Mouse (Mus musculus): Measurements from ENCODE around the gene Il17rc. TPM values are rescaled to one million over a fixed set of nuclear protein-coding genes. Genes with fewer than 3 reads are reported as not detected.

Il17rc gene
- polyA plus RNA-seq, 1 experiment from 2014 or later: 5.1 TPM

DNA sequence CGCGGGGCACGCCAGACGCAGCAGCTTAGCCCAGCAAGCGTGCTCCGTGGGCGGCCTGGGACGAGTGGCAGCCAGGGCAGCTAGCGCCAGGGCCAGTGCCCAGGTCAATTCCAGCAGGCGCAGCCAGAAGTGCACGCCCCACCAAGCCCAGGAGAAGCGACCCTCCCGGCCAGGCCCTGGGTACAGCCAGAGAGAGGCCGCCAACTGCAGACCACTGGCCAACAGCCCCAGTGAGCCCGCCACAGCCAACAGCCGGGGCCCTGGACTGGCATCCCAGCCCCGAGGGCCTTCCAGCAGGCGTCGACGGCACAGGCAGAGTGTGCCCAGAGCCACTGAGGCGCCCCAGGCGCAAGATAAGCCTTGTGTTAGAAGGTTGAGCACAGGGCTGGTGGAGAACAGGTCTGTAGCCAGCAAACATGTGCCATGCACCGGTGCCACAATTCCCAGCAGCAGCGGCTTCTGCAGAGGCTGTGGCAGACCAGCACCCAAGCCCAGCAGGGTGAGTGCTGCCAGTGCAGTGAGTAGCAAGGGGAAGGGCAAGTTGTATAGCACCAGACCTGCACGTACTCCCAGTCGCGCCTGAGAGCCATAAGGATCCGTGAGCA lies 23.9 kb downstream of the Il17rc start:
- peaks cover 65% of the 10 kb centered on the region for H3K27me3 ChIP-seq

DNA sequence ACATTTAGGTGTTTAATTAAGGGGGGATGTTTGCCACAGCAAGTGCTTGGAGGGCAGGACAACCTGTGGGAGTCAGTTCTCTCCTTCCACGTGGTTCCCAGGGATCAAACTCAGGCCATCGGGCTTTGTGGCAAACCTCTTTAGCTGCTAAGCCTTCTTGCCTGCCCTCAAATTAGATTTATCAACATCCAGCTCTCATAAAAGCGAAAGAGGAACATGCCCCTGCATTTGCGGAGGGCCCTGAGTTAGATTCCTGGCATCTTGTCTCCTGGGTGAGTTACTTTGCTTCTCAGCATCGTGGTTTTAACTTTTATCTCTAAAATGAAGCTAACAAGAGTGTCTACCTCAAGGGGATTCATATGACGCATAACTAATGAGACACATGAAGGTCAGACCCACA lies 28.1 kb downstream of the Il17rc start:
- 69% methylated on average over 6 of the region's 6 CpGs for WGBS
- Histone ChIP-seq H3K4me1 (replicated peaks) (peaks cover 17% of the 10 kb centered on the region), H3K4me2 (no peak overlapping the region), H3K9ac (replicated peaks) (no peak overlapping the region), H3K27me3 (peaks cover 84% of the 10 kb centered on the region), H3K36me3 (no peaks in the 10 kb centered on the region), H3K27ac (no peak overlapping the region), H3K9me3 (0 out of 2 replicates have a peak, but pooled peaks cover 6% of the 10 kb centered on the region), H3K4me3 (replicated peaks) (no peak overlapping the region)
- no peak for ATAC-seq (ENCODE audit: insufficient number of reproducible peaks, insufficient read depth, low FRiP score, low TSS enrichment, low read depth)

More for the DNA sequence above, 23.9 kb downstream of the Il17rc start:
- peak overlapping the region; percentile 65 for H3K4me2 ChIP-seq
- H3K27ac ChIP-seq: no peak overlapping the region
- H3K4me3 ChIP-seq (replicated peaks): peak overlapping the region; percentile 47
- H3K9ac ChIP-seq (replicated peaks): peak overlapping the region; percentile 48
- ATAC-seq (ENCODE audit: insufficient number of reproducible peaks, insufficient read depth, low FRiP score, low TSS enrichment, low read depth): no peak
- H3K36me3 ChIP-seq: peaks cover 14% of the 10 kb centered on the region; the same call in 1 of the 2 replicates
- H3K9me3 ChIP-seq: no peaks in the 10 kb centered on the region
- WGBS: 39% methylated on average over 28 of the region's 28 CpGs
- peaks cover 11% of the 10 kb centered on the region; the same call in 1 of the 2 replicates for H3K4me1 ChIP-seq (replicated peaks)

DNA sequence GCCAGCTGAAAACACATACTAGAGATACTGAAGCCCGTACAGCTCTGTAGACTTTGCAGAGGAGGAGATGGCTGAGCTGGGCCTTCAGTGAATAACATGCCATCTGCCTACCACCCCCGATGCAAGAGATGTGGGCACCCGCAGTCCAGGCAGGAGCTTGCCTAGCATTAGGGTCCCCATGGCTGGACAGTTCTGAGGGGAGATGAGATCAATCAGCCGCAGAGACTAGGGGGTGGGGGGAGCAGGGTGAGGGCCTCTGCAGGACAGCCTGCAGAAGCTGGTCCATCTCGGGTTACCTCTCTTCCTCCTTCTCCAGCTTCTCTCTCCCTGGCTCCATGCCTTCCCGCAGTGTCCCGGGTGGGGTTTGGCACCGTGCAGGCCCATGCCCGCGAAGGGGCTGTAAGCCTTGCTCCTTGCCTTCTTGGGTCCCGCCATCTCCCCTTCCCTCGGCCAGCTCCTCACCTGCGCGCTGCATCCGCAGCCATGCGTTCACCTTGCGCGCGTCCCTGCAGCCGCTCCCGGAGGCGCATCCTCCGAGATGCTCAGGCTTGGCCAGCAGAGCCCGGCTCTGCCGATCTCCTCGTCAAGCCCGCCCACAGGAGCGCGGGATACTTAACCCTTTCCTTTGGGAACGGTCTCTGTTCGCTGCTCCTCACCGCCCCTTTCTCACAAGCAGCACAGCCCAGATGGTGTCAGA lies 30.3 kb downstream of the Il17rc start, which contains the start of gene Prrt3:
Gene Prrt3, minus strand, starts transcription at position 544 of the 697 bp plus-strand sequence.
- H3K4me3 ChIP-seq (replicated peaks): peak within 1 kb of the TSS; percentile 45
- no peak within 1 kb of the TSS for H3K27ac ChIP-seq
- 0 out of 2 replicates have a peak, but pooled peaks cover 6% of the 10 kb centered on the region for H3K9me3 ChIP-seq
- H3K4me2 ChIP-seq: peak within 1 kb of the TSS; percentile 73
- ATAC-seq (ENCODE audit: insufficient number of reproducible peaks, insufficient read depth, low FRiP score, low TSS enrichment, low read depth): peak; percentile 72; the same call in 1 of the 2 replicates
- 3% methylated on average over 32 of the region's 32 CpGs for WGBS
- H3K4me1 ChIP-seq (replicated peaks): peaks cover 8% of the 10 kb centered on the region; the same call in 1 of the 2 replicates
- H3K9ac ChIP-seq (replicated peaks): peak within 1 kb of the TSS; percentile 63
- H3K36me3 ChIP-seq: no peaks in the 10 kb centered on the region
- H3K27me3 ChIP-seq: peaks cover 62% of the 10 kb centered on the region

DNA sequence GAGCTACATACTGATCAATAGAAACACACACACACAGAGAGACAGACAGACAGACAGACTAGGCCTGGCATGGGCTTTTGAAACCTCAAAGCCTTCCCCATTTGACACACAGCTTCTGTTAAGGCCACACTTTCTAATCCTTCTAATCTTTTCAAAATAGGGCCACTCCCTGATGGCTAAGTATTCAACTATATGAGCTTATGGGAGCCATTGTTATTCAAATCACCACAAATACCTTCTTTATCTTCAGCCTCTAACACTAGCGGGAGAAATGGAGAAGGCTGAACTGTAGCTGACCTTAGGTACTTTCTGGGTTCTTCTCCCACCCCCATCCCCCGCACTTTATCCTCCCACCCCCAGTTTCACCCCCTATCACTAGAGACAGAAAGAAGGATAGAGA lies 31.6 kb downstream of the Il17rc start:
- 82% methylated on average over 2 of the region's 2 CpGs for WGBS
- Histone ChIP-seq H3K9ac (replicated peaks) (no peak overlapping the region), H3K36me3 (no peaks in the 10 kb centered on the region), H3K4me3 (replicated peaks) (no peak overlapping the region), H3K9me3 (0 out of 2 replicates have a peak, but pooled peaks cover 6% of the 10 kb centered on the region), H3K27ac (no peak overlapping the region), H3K27me3 (peaks cover 54% of the 10 kb centered on the region), H3K4me2 (no peak overlapping the region), H3K4me1 (replicated peaks) (peaks cover 8% of the 10 kb centered on the region; the same call in 1 of the 2 replicates)
- no peak for ATAC-seq (ENCODE audit: insufficient number of reproducible peaks, insufficient read depth, low FRiP score, low TSS enrichment, low read depth)

DNA sequence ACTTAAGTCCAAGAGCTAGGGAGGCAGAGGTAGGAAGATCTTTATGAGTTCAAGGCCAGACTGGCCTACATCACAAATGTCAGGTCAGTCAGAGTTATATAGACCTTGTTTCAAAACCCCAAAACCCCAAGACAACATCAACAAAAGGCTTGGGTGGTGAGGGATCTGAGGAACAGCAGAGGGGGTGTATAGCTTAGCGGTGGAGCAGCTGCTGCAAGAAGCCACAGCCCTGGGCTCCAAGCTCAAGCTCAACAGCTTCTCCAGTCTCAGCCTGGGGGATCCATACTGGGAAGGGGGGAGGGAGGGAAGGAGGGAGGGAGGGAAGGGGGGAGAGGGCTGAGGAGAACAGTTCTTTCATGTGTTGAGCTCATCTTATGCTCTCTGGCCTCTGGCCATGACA lies 34.5 kb downstream of the Il17rc start:
- ATAC-seq (ENCODE audit: insufficient number of reproducible peaks, insufficient read depth, low FRiP score, low TSS enrichment, low read depth): no peak
- Histone ChIP-seq H3K4me2 (no peak overlapping the region), H3K27ac (no peak overlapping the region), H3K4me3 (replicated peaks) (no peak overlapping the region), H3K4me1 (replicated peaks) (peaks cover 10% of the 10 kb centered on the region; the same call in 1 of the 2 replicates), H3K9ac (replicated peaks) (no peak overlapping the region), H3K36me3 (no peaks in the 10 kb centered on the region), H3K27me3 (peaks cover 34% of the 10 kb centered on the region), H3K9me3 (0 out of 2 replicates have a peak, but pooled peaks cover 6% of the 10 kb centered on the region)
- WGBS: 79% methylated on average over 1 of the region's 1 CpGs

DNA sequence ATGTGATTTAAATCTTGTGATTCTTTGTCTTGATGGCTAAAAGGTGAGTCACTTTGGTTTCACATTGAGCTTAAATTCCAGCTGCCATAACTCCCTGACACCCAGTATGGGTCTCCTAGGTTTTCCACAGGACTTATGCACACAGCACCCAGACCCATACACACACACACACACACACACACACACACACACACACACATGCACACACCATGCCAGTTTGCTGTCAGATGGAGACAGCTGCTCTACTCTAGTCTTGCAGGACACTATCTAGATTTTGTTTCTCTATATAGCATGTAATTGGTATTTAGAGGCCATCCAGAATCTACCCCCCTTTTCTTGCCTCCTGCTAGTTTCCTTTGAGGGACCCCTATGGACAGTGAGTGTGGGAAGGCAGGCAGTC lies 35.9 kb downstream of the Il17rc start:
- H3K27ac ChIP-seq: no peak overlapping the region
- no peak overlapping the region for H3K9ac ChIP-seq (replicated peaks)
- peaks cover 20% of the 10 kb centered on the region for H3K27me3 ChIP-seq
- H3K36me3 ChIP-seq: no peaks in the 10 kb centered on the region
- ATAC-seq (ENCODE audit: insufficient number of reproducible peaks, insufficient read depth, low FRiP score, low TSS enrichment, low read depth): no peak
- no peak overlapping the region for H3K4me2 ChIP-seq
- H3K4me1 ChIP-seq (replicated peaks): 0 out of 2 replicates have a peak, but pooled peaks cover 3% of the 10 kb centered on the region
- 0 out of 2 replicates have a peak, but pooled peaks cover 6% of the 10 kb centered on the region for H3K9me3 ChIP-seq
- no peak overlapping the region for H3K4me3 ChIP-seq (replicated peaks)

DNA sequence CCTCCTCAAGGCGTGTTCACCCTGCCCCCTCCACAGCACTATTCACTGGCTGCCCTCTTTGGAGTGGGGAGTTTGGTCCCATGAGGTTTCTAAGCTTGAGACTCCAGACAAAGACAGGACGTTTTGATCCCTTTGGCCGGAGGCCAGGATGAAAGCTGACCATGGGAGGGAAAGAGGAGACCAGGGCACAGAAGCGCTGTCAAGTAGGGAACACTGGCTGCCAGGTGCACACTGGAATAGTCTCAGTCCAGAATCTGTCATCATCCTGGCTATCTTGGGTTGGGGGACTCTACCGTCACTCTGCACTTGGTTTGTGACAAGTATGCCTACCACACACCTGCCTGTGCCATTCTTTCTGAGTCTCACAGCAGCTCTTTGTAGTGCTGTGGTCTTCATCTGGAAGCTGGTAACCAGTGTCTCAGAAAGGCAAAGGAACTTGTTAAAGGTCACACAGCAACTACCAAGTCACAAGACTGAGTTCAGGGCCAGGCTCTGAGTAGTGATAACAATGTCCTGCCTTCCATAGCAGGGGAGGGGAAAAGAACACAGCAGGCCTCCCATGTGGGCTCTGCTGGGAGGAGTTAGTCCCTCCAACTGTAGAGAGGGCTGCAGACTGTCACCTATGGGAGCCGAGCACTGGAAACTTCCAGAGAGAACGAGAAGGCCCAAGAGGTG lies 37.2 kb downstream of the Il17rc start:
- Histone ChIP-seq H3K9ac (replicated peaks) (no peak overlapping the region), H3K4me3 (replicated peaks) (no peak overlapping the region), H3K36me3 (peaks cover 4% of the 10 kb centered on the region), H3K4me2 (no peak overlapping the region), H3K9me3 (no peaks in the 10 kb centered on the region), H3K27ac (no peak overlapping the region), H3K4me1 (replicated peaks) (0 out of 2 replicates have a peak, but pooled peaks cover 3% of the 10 kb centered on the region), H3K27me3 (peaks cover 7% of the 10 kb centered on the region; the same call in 1 of the 2 replicates)
- ATAC-seq (ENCODE audit: insufficient number of reproducible peaks, insufficient read depth, low FRiP score, low TSS enrichment, low read depth): no peak
- WGBS: 72% methylated on average over 7 of the region's 7 CpGs

DNA sequence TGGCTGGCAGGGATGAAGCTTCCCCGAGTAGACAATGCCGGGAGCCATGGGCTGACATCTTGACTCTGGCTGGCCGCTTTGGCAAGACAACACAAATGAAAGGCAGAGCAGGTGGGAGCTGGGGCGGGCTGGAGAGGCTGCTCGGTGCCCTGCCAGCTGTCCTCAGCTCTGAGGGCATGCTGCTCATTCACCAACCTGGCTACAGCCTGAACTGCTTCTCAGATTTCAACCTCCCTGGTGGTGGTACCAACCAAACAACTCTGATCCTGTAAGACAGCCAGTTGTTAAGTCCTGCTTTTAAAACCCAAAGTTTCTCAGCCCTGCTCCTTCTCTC lies 37.7 kb downstream of the Il17rc start:
- Histone ChIP-seq H3K36me3 (peaks cover 8% of the 10 kb centered on the region), H3K27me3 (0 out of 2 replicates have a peak, but pooled peaks cover 5% of the 10 kb centered on the region), H3K9me3 (no peaks in the 10 kb centered on the region), H3K27ac (no peak overlapping the region), H3K4me3 (replicated peaks) (no peak overlapping the region), H3K9ac (replicated peaks) (no peak overlapping the region), H3K4me2 (no peak overlapping the region), H3K4me1 (replicated peaks) (0 out of 2 replicates have a peak, but pooled peaks cover 3% of the 10 kb centered on the region)
- ATAC-seq (ENCODE audit: insufficient number of reproducible peaks, insufficient read depth, low FRiP score, low TSS enrichment, low read depth): no peak
- 49% methylated on average over 5 of the region's 5 CpGs for WGBS

DNA sequence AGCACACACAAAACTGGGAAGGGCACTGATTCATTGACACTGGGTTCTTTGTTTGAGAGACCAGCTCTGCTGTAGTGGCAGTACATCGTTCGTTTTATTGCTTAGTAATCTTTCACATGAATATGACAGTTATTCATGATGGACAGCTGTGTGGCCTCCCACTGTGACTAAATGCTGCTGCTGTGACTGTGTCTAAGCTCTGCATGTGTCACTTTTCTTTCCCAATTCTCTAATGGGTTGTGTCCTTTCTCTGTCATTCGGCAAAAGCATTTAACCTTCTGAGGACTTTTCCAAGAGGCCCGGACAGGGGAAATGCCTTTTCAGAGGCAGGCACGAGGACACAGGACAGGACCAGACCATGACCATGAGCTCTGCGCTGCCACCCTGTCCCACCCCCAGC lies 42.7 kb downstream of the Il17rc start:
- WGBS: 92% methylated on average over 6 of the region's 6 CpGs
- H3K27ac ChIP-seq: no peak overlapping the region
- H3K9me3 ChIP-seq: no peaks in the 10 kb centered on the region
- ATAC-seq (ENCODE audit: insufficient number of reproducible peaks, insufficient read depth, low FRiP score, low TSS enrichment, low read depth): no peak
- no peak overlapping the region for H3K9ac ChIP-seq (replicated peaks)
- H3K27me3 ChIP-seq: no peaks in the 10 kb centered on the region
- no peak overlapping the region for H3K4me3 ChIP-seq (replicated peaks)
- H3K4me1 ChIP-seq (replicated peaks): 0 out of 2 replicates have a peak, but pooled peaks cover under 1% of the 10 kb centered on the region
- peaks cover 59% of the 10 kb centered on the region for H3K36me3 ChIP-seq
- no peak overlapping the region for H3K4me2 ChIP-seq

DNA sequence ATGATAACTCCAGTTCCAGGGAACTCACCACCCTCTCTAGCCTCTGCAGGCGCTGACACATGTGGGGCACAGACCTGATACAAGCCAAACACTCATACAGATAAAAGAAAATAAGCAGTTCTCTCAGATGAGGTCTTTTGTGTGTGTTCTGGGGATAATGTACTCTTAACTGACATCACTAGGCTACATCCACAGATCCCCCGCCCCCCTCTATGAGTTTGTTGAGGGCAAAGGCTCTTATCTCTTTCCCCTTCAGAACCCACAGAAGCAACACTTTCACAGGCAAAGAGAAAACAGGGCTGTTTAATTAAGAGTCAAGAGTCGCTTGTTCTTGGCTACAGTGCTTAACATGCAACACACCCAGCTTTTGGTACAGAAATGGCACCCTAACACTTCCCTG lies 43.4 kb downstream of the Il17rc start:
- Histone ChIP-seq H3K27me3 (no peaks in the 10 kb centered on the region), H3K36me3 (peaks cover 65% of the 10 kb centered on the region), H3K9ac (replicated peaks) (no peak overlapping the region), H3K4me1 (replicated peaks) (no peaks in the 10 kb centered on the region), H3K4me3 (replicated peaks) (no peak overlapping the region), H3K9me3 (no peaks in the 10 kb centered on the region), H3K27ac (no peak overlapping the region), H3K4me2 (no peak overlapping the region)
- no peak for ATAC-seq (ENCODE audit: insufficient number of reproducible peaks, insufficient read depth, low FRiP score, low TSS enrichment, low read depth)
- 96% methylated on average over 3 of the region's 3 CpGs for WGBS

DNA sequence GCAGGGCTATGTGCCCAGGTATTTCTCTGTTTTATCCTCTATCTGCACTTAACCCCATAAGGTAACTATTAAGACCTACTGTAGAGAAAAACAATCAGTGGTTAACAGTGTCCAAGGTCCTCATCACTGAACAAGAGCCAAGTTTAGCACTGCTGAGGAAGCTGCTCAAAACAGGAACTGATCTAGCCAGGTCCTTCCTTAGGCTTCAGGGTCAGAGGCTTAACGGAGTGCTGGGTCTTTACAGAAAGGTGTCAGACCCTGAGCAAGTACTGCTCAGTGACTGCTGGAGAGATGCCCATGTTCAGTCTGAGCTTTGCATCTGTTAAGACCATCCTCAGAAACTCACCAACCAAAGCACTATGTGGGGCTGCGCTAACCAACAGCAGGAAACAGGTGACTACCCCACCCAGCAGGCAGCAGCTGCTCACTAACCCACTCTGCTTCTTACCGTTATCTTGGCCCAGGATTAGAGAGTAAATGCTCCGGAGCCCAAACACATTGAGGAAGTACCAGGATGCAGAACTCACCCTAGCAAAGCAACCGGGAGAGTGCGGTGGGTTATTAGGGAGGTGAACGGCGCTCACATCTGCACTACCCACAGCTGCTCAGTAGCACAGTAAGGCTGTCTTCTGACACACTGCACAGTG lies 46.3 kb downstream of the Il17rc start:
- Histone ChIP-seq H3K9me3 (no peaks in the 10 kb centered on the region), H3K36me3 (peaks cover 95% of the 10 kb centered on the region)

More for the DNA sequence above, 46.3 kb downstream of the Il17rc start:
- no peaks in the 10 kb centered on the region for H3K4me1 ChIP-seq (replicated peaks)
- 95% methylated on average over 8 of the region's 8 CpGs for WGBS
- H3K4me2 ChIP-seq: no peak overlapping the region
- no peak overlapping the region for H3K27ac ChIP-seq
- no peak overlapping the region for H3K4me3 ChIP-seq (replicated peaks)
- H3K27me3 ChIP-seq: no peaks in the 10 kb centered on the region
- no peak overlapping the region for H3K9ac ChIP-seq (replicated peaks)
- no peak for ATAC-seq (ENCODE audit: insufficient number of reproducible peaks, insufficient read depth, low FRiP score, low TSS enrichment, low read depth)

All from limb, embryonic 12.5 days (tissue).